Mouse (Mus musculus) kidney, embryonic 16.5 days (tissue): ENCODE measurements around the gene Hdac4. TPM values are rescaled to one million over a fixed set of nuclear protein-coding genes. Genes with fewer than 3 reads are reported as not detected.

ENCODE experiments used
- ATAC-seq: fragments of 200-750 bp; cut with Nextera tagmentation; 2 replicates; pipeline ENCODE4 v1.8.0; 2017; ENCODE audit warnings: moderate TSS enrichment; ENCODE audit not compliant: low FRiP score, low TSS enrichment
- H3K27ac ChIP-seq: fragments of 300-500 bp; sonication (generic); 2 replicates; pipeline ENCODE4 v1.5.1; 2014; ENCODE audit warnings: low read length
- H3K27me3 ChIP-seq: fragments of 300-500 bp; sonication (generic); 2 replicates; pipeline ENCODE4 v1.6.1; 2014; ENCODE audit warnings: low read length, control low read depth, mixed read lengths; ENCODE audit not compliant: insufficient read depth
- H3K36me3 ChIP-seq: fragments of 300-500 bp; sonication (generic); 2 replicates; pipeline ENCODE4 v1.6.1; 2014; ENCODE audit warnings: low read length, control low read depth, mixed read lengths; ENCODE audit not compliant: insufficient read depth
- H3K4me1 ChIP-seq: fragments of 300-500 bp; sonication (generic); 2 replicates; pipeline ENCODE4 v1.6.1; 2014; ENCODE audit warnings: low read length, control low read depth, mixed read lengths; ENCODE audit not compliant: insufficient read depth
- H3K4me2 ChIP-seq: fragments of 300-500 bp; sonication (generic); replicated peaks from 2 replicates; pipeline ENCODE4 v1.6.1; 2014; ENCODE audit warnings: low read depth, low read length
- H3K4me3 ChIP-seq: fragments of 300-500 bp; sonication (generic); 2 replicates; pipeline ENCODE4 v1.5.1; 2014; ENCODE audit warnings: mild to moderate bottlenecking, low read length
- H3K9ac ChIP-seq: fragments of 300-500 bp; sonication (generic); replicated peaks from 2 replicates; pipeline ENCODE4 v1.6.1; 2014; ENCODE audit warnings: low read length
- H3K9me3 ChIP-seq: fragments of 300-500 bp; sonication (generic); 2 replicates; pipeline ENCODE4 v1.6.1; 2016; ENCODE audit warnings: low read length, control low read depth
- WGBS: fragments of 180-500 bp; shearing (Covaris S2); extraction: QIAGEN DNeasy Blood & Tissue Kit; methylation state at CpG from one replicate; pipeline ENCODE4 v1.1.7; 2014; 5-methylcytosine and 5-hydroxymethylcytosine counted together
- polyA plus RNA-seq: library from polyadenylated mRNA; unstranded; fragments of >200 nt; fragmentation: Nextera tagmentation; extraction: Ambion mirVana; gene quantifications from 2 replicates; pipeline ENCODE4 v1.2.1, GENCODE M21; 2015

Gene Hdac4
- polyA plus RNA-seq, 1 experiment from 2014 or later: 17.7 TPM

DNA sequence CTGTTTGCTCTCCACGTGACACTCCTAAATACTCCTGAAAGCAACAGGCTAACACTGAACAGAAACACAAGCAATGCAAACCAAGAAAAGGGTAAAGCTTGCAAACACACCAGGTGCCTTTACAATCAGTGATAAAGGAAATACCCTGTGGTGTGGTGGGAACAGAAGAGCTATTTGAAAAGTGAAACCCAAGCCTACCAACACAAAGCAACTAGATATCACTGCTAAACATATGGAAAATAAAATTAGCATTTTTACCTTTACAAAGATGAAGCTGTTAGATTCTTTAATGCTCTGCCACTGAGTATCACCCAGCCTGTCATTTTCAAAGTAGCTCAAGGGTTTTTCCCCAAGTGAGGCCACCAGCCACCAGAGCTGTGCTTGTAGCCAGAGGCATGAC, 191.4 kb downstream of the Hdac4 start:
- Histone ChIP-seq H3K9ac (no peak overlapping the region), H3K4me2 (no peak overlapping the region), H3K9me3 (no peaks in the 10 kb centered on the region), H3K4me3 (no peak overlapping the region), H3K27me3 (no peaks in the 10 kb centered on the region), H3K36me3 (no peaks in the 10 kb centered on the region), H3K4me1 (peaks cover 17% of the 10 kb centered on the region; the same call in 1 of the 2 replicates), H3K27ac (no peak overlapping the region)
- WGBS: 81% methylated on average over 1 of the region's 1 CpGs
- ATAC-seq: no peak

- Histone ChIP-seq H3K27ac (no peak overlapping the region), H3K4me2 (no peak overlapping the region), H3K9ac (no peak overlapping the region), H3K27me3 (no peaks in the 10 kb centered on the region), H3K36me3 (0 out of 2 replicates have a peak, but pooled peaks cover under 1% of the 10 kb centered on the region), H3K9me3 (no peaks in the 10 kb centered on the region), H3K4me3 (no peak overlapping the region), H3K4me1 (peaks cover 12% of the 10 kb centered on the region; the same call in 1 of the 2 replicates)
- ATAC-seq: no peak
- 89% methylated on average over 2 of the region's 2 CpGs for WGBS
These were observed 195.3 kb downstream of the Hdac4 start for GRCm38 (mm10) chr1:92000226-92000625.

DNA sequence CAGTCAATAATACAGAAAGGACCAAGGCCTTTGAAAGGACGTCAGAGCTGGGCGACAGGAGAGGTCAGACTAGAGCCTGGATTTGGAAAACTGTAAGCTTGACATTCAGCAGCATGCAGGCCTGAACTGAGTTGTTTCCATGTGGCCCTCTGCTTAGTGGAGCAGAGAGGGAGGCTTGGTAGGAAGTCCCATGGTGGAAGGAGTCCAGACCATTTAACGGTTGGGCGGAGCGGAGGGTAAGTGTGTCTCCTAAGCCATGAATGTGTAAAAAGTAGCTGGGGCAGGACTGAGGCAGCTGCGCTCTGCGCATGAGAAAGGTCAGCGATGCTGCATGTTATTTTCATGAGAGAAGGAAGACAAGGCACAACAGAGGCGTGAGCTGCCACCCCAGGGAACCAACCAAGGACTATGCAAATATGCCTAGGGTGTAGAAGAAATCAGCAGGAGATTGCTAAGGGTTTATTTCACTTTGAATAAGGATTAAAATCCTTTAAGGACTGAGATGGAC, 201.8 kb downstream of the Hdac4 start:
- H3K9ac ChIP-seq: no peak overlapping the region
- no peaks in the 10 kb centered on the region for H3K27me3 ChIP-seq
- H3K4me2 ChIP-seq: no peak overlapping the region
- no peaks in the 10 kb centered on the region for H3K9me3 ChIP-seq
- peaks cover 7% of the 10 kb centered on the region; the same call in 1 of the 2 replicates for H3K4me1 ChIP-seq
- no peak overlapping the region for H3K27ac ChIP-seq
- ATAC-seq: peak; percentile 90
- peaks cover 25% of the 10 kb centered on the region for H3K36me3 ChIP-seq
- H3K4me3 ChIP-seq: no peak overlapping the region
- 44% methylated on average over 9 of the region's 9 CpGs for WGBS

DNA sequence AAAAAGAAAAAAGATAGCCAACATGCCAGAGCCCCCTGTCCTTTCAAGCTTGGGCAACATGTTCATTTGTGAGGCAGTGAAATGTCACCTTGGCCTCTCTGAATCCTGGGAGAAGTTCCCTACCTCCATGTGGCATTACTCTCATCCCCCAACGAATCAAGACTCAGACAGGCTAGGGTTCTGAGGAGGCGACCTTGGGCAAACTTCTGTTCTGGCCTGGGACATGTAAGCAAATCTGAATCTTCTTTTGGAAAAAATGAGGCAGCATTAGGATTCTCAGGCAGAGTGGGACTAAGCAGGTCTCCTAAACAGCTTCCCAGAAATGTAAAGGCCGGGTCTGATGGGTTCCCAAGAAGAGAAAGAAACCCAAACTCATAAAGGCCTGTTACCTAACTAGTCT, 202.8 kb downstream of the Hdac4 start:
- WGBS: 83% methylated on average over 3 of the region's 3 CpGs
- peaks cover 25% of the 10 kb centered on the region for H3K36me3 ChIP-seq
- H3K4me2 ChIP-seq: no peak overlapping the region

DNA sequence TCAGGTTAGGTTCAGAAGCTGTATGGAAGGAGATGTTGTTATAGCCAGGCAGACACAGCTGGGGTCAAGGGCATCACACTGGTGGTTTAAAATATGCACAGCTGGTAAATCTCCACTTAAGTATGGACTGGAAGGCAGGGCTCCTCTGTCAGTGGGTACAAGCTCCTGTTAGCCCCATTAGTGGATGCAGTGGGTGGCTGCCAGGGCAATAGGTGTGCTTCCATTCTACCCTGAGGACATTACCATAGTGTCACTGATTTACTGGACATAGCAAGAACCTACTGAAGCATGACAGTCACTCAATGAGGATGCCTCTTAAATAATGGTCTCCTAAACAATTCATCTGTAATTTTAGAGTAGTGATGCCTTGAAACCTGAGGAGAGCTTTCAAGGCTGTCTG, 203.9 kb downstream of the Hdac4 start:
- Histone ChIP-seq H3K4me3 (no peak overlapping the region), H3K36me3 (peaks cover 30% of the 10 kb centered on the region), H3K9me3 (no peaks in the 10 kb centered on the region), H3K9ac (no peak overlapping the region), H3K4me2 (no peak overlapping the region), H3K27me3 (no peaks in the 10 kb centered on the region), H3K4me1 (peaks cover 7% of the 10 kb centered on the region; the same call in 1 of the 2 replicates), H3K27ac (no peak overlapping the region)
- ATAC-seq: peak; percentile 72; the same call in 1 of the 2 replicates

More for the DNA sequence above, 202.8 kb downstream of the Hdac4 start:
- no peaks in the 10 kb centered on the region for H3K9me3 ChIP-seq
- peaks cover 7% of the 10 kb centered on the region; the same call in 1 of the 2 replicates for H3K4me1 ChIP-seq
- H3K9ac ChIP-seq: no peak overlapping the region
- ATAC-seq: no peak
- no peak overlapping the region for H3K27ac ChIP-seq
- H3K27me3 ChIP-seq: no peaks in the 10 kb centered on the region
- no peak overlapping the region for H3K4me3 ChIP-seq

DNA sequence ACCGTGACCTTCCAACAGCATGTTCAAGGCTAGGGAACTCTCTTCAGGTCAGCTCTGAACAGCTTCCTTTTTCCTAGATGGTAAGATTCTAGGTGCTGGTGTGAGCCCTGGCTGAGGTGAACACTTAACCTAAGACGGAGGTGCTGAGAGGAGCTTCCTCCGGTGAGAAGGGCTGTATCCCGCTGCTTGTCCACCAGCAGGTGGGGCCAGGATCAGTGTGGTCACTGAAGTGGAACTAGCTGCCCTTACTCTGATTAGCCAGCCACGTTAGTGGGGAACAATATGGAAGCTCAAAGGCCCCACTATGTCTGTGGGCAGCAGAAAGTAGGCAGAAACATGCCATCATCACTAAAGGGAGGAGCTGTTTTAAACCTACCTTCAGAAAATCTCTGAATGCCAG, 204.6 kb downstream of the Hdac4 start:
- no peak overlapping the region for H3K4me3 ChIP-seq
- 66% methylated on average over 5 of the region's 5 CpGs for WGBS
- no peak for ATAC-seq
- no peaks in the 10 kb centered on the region for H3K27me3 ChIP-seq
- peaks cover 7% of the 10 kb centered on the region; the same call in 1 of the 2 replicates for H3K4me1 ChIP-seq
- no peak overlapping the region for H3K4me2 ChIP-seq
- H3K36me3 ChIP-seq: peaks cover 30% of the 10 kb centered on the region
- no peak overlapping the region for H3K9ac ChIP-seq
- no peaks in the 10 kb centered on the region for H3K9me3 ChIP-seq
- no peak overlapping the region for H3K27ac ChIP-seq

- Histone ChIP-seq H3K27ac (no peak overlapping the region), H3K36me3 (peaks cover 32% of the 10 kb centered on the region), H3K27me3 (no peaks in the 10 kb centered on the region), H3K9me3 (no peaks in the 10 kb centered on the region), H3K4me1 (peaks cover 7% of the 10 kb centered on the region; the same call in 1 of the 2 replicates), H3K4me2 (no peak overlapping the region), H3K9ac (no peak overlapping the region), H3K4me3 (no peak overlapping the region)
- WGBS: 90% methylated on average over 1 of the region's 1 CpGs
- ATAC-seq: no peak
These were observed 206.6 kb downstream of the Hdac4 start for GRCm38 (mm10) chr1:91988866-91989265.

- H3K4me2 ChIP-seq: no peak overlapping the region
- H3K4me1 ChIP-seq: peaks cover 7% of the 10 kb centered on the region; the same call in 1 of the 2 replicates
- no peak overlapping the region for H3K4me3 ChIP-seq
- no peak overlapping the region for H3K27ac ChIP-seq
- WGBS: 96% methylated on average over 8 of the region's 8 CpGs
- H3K9ac ChIP-seq: no peak overlapping the region
- peaks cover 42% of the 10 kb centered on the region for H3K36me3 ChIP-seq
- no peaks in the 10 kb centered on the region for H3K9me3 ChIP-seq
- H3K27me3 ChIP-seq: no peaks in the 10 kb centered on the region
- ATAC-seq: no peak
These were observed 208.1 kb downstream of the Hdac4 start for GRCm38 (mm10) chr1:91987431-91987830.

DNA sequence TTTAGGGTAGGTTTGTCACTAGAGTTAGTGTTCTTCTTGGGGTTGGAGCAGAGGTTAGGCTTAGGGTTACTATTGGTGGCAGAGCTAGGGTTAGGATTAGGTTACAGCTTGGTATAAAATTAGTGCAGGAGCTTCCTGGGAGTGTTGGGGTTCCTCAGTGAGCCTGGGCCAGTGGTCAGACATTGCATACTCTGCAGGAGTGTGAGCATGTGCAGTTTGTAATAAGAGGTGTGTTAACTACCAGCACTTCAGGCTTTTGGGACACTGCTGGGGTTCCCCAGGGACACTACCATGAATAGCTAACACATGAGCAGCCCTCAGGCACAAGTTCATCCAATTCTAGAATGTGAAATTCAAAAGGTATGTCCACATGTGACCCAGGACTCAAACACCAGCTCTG, 209.7 kb downstream of the Hdac4 start:
- no peak for ATAC-seq
- H3K36me3 ChIP-seq: peaks cover 46% of the 10 kb centered on the region
- H3K9ac ChIP-seq: no peak overlapping the region
- no peak overlapping the region for H3K4me2 ChIP-seq
- no peaks in the 10 kb centered on the region for H3K9me3 ChIP-seq
- no peaks in the 10 kb centered on the region for H3K4me1 ChIP-seq
- H3K27ac ChIP-seq: no peak overlapping the region
- no peaks in the 10 kb centered on the region for H3K27me3 ChIP-seq
- no peak overlapping the region for H3K4me3 ChIP-seq

DNA sequence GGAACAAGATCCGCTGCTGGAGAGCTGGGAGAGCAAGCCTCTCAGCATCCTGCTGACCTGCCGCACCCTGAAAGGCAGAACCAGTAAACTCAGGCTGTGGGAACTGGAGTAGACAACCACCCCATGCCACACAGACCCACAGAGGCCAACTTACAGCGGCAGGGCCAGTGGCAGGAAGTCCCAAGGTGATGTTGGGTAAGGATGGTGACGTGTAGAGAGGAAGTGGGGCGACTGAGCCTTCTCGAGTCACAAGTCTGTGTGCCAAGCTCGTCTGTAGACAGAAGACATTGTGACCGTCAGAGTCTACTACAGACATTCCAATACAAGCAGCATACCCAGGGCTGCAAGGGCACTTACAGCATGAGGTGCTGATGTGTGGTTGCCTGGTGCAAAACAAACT, 211.0 kb downstream of the Hdac4 start:
- 91% methylated on average over 8 of the region's 8 CpGs for WGBS
- Histone ChIP-seq H3K4me3 (no peak overlapping the region), H3K27ac (no peak overlapping the region), H3K4me1 (no peaks in the 10 kb centered on the region), H3K36me3 (peaks cover 35% of the 10 kb centered on the region), H3K9ac (no peak overlapping the region), H3K27me3 (no peaks in the 10 kb centered on the region), H3K9me3 (no peaks in the 10 kb centered on the region), H3K4me2 (no peak overlapping the region)
- ATAC-seq: no peak
